Mouse (Mus musculus): Measurements from ENCODE around the gene Ccdc153. TPM values are rescaled to one million over a fixed set of nuclear protein-coding genes. Genes with fewer than 3 reads are reported as not detected.

The Ccdc153 gene
- total and polyA plus RNA-seq, 3 experiments: not detected

- Histone ChIP-seq H3K27me3 (replicated peaks) (no peaks in the 10 kb centered on the region), H3K4me3 (replicated peaks in 1 of 3; ENCODE audit: low read depth in 2 of 3, low read length in 2 of 3, poor library complexity in 1 of 3) (no peak overlapping the region), H3K9me3 (replicated peaks; ENCODE audit: low read length) (peaks cover 3% of the 10 kb centered on the region), H3K4me1 (ENCODE audit: control insufficient read depth in 1 of 2, insufficient read depth in 2 of 2) (peaks cover 8 to 40% of the 10 kb centered on the region in 2 experiments; a peak in 3 of 4 replicates), H3K79me2 (replicated peaks; ENCODE audit: control insufficient read depth, extremely low read depth, insufficient read depth, poor library complexity, severe bottlenecking) (peaks cover 24% of the 10 kb centered on the region), H3K4me2 (ENCODE audit: insufficient read depth, low read depth, poor library complexity, severe bottlenecking) (no peak overlapping the region), H3K9ac (ENCODE audit: insufficient read depth, low read depth) (no peak overlapping the region), H3K36me3 (replicated peaks in 1 of 2; ENCODE audit: control insufficient read depth in 1 of 2, insufficient read depth in 1 of 2, low read length in 1 of 2) (peaks cover 8 to 59% of the 10 kb centered on the region in 2 experiments), H3K27ac (ENCODE audit: insufficient read depth, low read depth) (no peak overlapping the region)
- in situ Hi-C loops (cut with MboI; ENCODE audit: low pct_ligation_motif_present, low pct_unique_long_range_greater_than_20kb, low sequenced_read_pairs): no loop called here
- no peak for DNase-seq (ENCODE audit: extremely low read depth)
- dilution Hi-C loops (cut with MboI; ENCODE audit: extremely low pct_ligation_motif_present, extremely low pct_unique_long_range_greater_than_20kb, low sequenced_read_pairs): no loop called here
- TF ChIP-seq MAX (IDR thresholded peaks at IDR 0.05; ENCODE audit: low read length) (no peak), JUN (IDR thresholded peaks at IDR 0.05; ENCODE audit: insufficient read depth, low read depth, low read length) (no peak), RAD21 (IDR thresholded peaks at IDR 0.05; ENCODE audit: low read depth, low read length) (no peak), SIN3A (IDR thresholded peaks at IDR 0.05; ENCODE audit: low read length) (no peak), HCFC1 (IDR thresholded peaks at IDR 0.05; ENCODE audit: low read depth, low read length) (no peak), NRF1 (IDR thresholded peaks at IDR 0.05; ENCODE audit: low read depth, low read length) (no peak), E2F4 (IDR thresholded peaks at IDR 0.05; ENCODE audit: insufficient replicate concordance, low read depth, low read length) (no peak), KAT2A (IDR thresholded peaks at IDR 0.05; ENCODE audit: insufficient replicate concordance, low read length) (no peak), MXI1 (IDR thresholded peaks at IDR 0.05; ENCODE audit: low read depth, low read length) (no peak), TCF12 (IDR thresholded peaks at IDR 0.05; ENCODE audit: low read depth, low read length) (no peak)
These were observed 41.3 kb upstream of the Ccdc153 start for GRCm38 (mm10) chr9:44199166-44199565.

DNA sequence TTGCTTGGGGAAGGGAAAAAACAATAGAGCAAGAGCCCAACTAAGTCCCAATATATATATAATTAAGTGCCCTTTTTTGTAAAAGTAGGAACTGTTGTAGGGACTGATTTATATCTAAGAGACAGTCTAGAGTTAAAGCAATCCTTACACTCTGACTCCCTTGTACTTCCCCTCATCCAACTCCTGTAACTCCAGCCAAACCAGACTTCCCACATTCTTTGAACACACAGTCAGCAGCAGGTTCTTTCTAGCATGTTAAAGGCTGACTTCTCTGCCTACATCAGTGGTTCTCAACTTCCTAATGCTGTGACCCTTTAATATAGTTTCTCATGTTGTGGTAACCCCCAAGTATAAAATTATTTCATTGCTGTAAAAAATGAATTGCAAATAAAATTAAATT lies 40.9 kb upstream of the Ccdc153 start:
- Histone ChIP-seq H3K36me3 (replicated peaks in 1 of 2; ENCODE audit: control insufficient read depth in 1 of 2, insufficient read depth in 1 of 2, low read length in 1 of 2) (peaks cover 8 to 59% of the 10 kb centered on the region in 2 experiments), H3K9ac (ENCODE audit: insufficient read depth, low read depth) (no peak overlapping the region), H3K9me3 (replicated peaks; ENCODE audit: low read length) (peaks cover 6% of the 10 kb centered on the region), H3K4me3 (replicated peaks in 1 of 3; ENCODE audit: low read depth in 2 of 3, low read length in 2 of 3, poor library complexity in 1 of 3) (no peak overlapping the region), H3K4me2 (ENCODE audit: insufficient read depth, low read depth, poor library complexity, severe bottlenecking) (no peak overlapping the region), H3K4me1 (ENCODE audit: control insufficient read depth in 1 of 2, insufficient read depth in 2 of 2) (peaks cover 4 to 36% of the 10 kb centered on the region in 2 experiments; a peak in 3 of 4 replicates), H3K27me3 (replicated peaks) (no peaks in the 10 kb centered on the region), H3K27ac (ENCODE audit: insufficient read depth, low read depth) (no peak overlapping the region), H3K79me2 (replicated peaks; ENCODE audit: control insufficient read depth, extremely low read depth, insufficient read depth, poor library complexity, severe bottlenecking) (peaks cover 23% of the 10 kb centered on the region)
- dilution Hi-C loops (cut with MboI; ENCODE audit: extremely low pct_ligation_motif_present, extremely low pct_unique_long_range_greater_than_20kb, low sequenced_read_pairs) (no loop called here), in situ Hi-C loops (cut with MboI; ENCODE audit: low pct_ligation_motif_present, low pct_unique_long_range_greater_than_20kb, low sequenced_read_pairs) (no loop called here)
- no peak for DNase-seq (ENCODE audit: extremely low read depth)
- TF ChIP-seq MEF2A (IDR thresholded peaks at IDR 0.05; ENCODE audit: borderline replicate concordance, low read depth, low read length) (no peak), POLR2A (IDR thresholded peaks at IDR 0.05; ENCODE audit: low read depth, low read length) (no peak), RAD21 (IDR thresholded peaks at IDR 0.05; ENCODE audit: low read depth, low read length) (no peak), JUN (IDR thresholded peaks at IDR 0.05; ENCODE audit: insufficient read depth, low read depth, low read length) (no peak), MAFK (IDR thresholded peaks at IDR 0.05; ENCODE audit: insufficient replicate concordance, low read length) (no peak), TCF12 (IDR thresholded peaks at IDR 0.05; ENCODE audit: low read depth, low read length) (no peak), MYC (IDR thresholded peaks at IDR 0.05; ENCODE audit: low read depth, low read length) (no peak), HCFC1 (IDR thresholded peaks at IDR 0.05; ENCODE audit: low read depth, low read length) (no peak), PAX5 (IDR thresholded peaks at IDR 0.05; ENCODE audit: low read length) (no peak), SIN3A (IDR thresholded peaks at IDR 0.05; ENCODE audit: low read length) (no peak), IRF4 (IDR thresholded peaks at IDR 0.05; ENCODE audit: low read depth, low read length) (no peak), USF2 (conservative IDR thresholded peaks at IDR 0.05; ENCODE audit: low read depth, low read length) (no peak), TBP (conservative IDR thresholded peaks at IDR 0.05; ENCODE audit: low read depth, low read length) (no peak), MAZ (IDR thresholded peaks at IDR 0.05; ENCODE audit: low read depth, low read length) (no peak), NELFE (IDR thresholded peaks at IDR 0.05; ENCODE audit: low read depth, low read length) (no peak)
